9 mouse cellular contexts compared by ENCODE assay signal in the genomic region with DNA sequence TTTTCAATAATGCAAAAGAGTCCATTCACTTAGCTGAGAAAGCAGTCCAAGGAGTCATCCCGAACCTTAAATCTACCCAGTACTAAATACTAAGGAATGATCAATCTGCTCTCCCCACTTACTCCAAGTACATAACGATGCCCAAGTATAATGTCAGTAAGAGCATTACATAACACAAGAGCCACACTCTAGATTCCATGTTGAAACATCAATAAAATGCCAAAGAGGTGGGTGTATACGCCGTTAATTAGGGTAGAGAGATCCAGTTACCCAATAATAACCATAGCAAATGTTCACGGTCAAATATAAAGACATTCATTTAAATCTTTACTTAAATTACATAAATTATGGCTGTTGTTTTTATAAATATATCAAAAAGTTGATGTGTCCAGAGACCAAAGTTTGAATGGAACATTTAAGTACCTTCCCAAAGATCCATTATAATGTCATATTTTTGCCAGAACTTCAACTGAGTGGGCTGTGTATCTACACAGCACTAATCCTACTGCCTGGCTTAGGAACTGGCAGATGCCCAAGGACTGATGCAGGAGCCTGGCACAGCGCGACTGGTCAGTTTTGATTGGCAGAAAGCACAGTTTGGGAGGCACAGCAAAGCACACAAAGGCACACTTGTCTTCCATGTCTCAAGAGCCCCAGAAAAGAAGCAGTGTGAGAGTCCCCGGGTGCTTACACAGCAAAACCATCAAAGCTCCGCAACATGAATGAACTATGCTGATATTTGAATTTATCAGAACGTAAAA. TPM values are rescaled to one million over a fixed set of nuclear protein-coding genes. Genes with fewer than 3 reads are reported as not detected.
DNase-seq lines count a peak whose midpoint lies in the region; ATAC-seq and TF ChIP-seq lines count a peak whose summit lies in the region.
"Had no signal": no experiment of that assay in that cellular context is flagged by ENCODE, and none has a peak within 500 bp of the region (broad histone marks: within the 10 kb centered on the region; RNA-seq: fewer than 3 reads in every experiment).

No protein-coding gene starts in this region.

- H3K27me3 ChIP-seq in liver, adult 2 months (ENCODE audit: control insufficient read depth, insufficient read depth, low read length), result no peaks in the 10 kb centered on the region
- no peaks in the 10 kb centered on the region for H3K27me3 ChIP-seq in liver, postnatal 0 days (ENCODE audit: insufficient read depth, low read length)
- no peaks in the 10 kb centered on the region for H3K27me3 ChIP-seq in neural tube, embryonic 14.5 days (ENCODE audit: control insufficient read depth, insufficient read depth, low read length)

- no peak overlapping the region for H3K4me3 ChIP-seq in liver, adult 2 months (ENCODE audit: insufficient read depth, low read depth, low read length)
- no peak overlapping the region for H3K4me3 ChIP-seq in liver, postnatal 0 days (ENCODE audit: low read depth, low read length)
- no peak overlapping the region for H3K4me3 ChIP-seq in neural tube, embryonic 14.5 days (ENCODE audit: low read depth, low read length)

- no peak overlapping the region for H3K27ac ChIP-seq in liver, adult 2 months (replicated peaks; ENCODE audit: insufficient read depth, low read depth, low read length)
- no peak overlapping the region for H3K27ac ChIP-seq in liver, postnatal 0 days (ENCODE audit: low read depth)
- no peak overlapping the region for H3K27ac ChIP-seq in neural tube, embryonic 14.5 days (ENCODE audit: low read depth, low read length)
- H3K27ac ChIP-seq: kidney, postnatal 0 days had no signal

- H3K79me2 ChIP-seq in liver, adult 2 months (ENCODE audit: control insufficient read depth, insufficient read depth, low read length), result no peaks in the 10 kb centered on the region

- no peak for TF ChIP-seq CTCF in liver, adult 2 months (IDR thresholded peaks at IDR 0.05; ENCODE audit: low read depth, low read length)
- no peak for TF ChIP-seq CTCF in liver, postnatal 0 days (IDR thresholded peaks at IDR 0.05; ENCODE audit: low read depth)

- no peak for TF ChIP-seq EP300 in liver, postnatal 0 days (IDR thresholded peaks at IDR 0.05; ENCODE audit: low read depth)

- 75% methylated on average over 10 of the region's 10 CpGs for WGBS in liver, adult 2 months
- 84% methylated on average over 10 of the region's 10 CpGs for WGBS in liver, postnatal 0 days (ENCODE audit: insufficient replicate concordance)
- 77% methylated on average over 10 of the region's 10 CpGs for whole genome bisulfite sequencing in neural tube, embryonic 14.5 days

- H3K9me3 ChIP-seq in liver, postnatal 0 days (ENCODE audit: low read length), result no peaks in the 10 kb centered on the region
- H3K9me3 ChIP-seq in neural tube, embryonic 14.5 days (ENCODE audit: control insufficient read depth, low read length), result no peaks in the 10 kb centered on the region

- H3K4me1 ChIP-seq in liver, adult 2 months (ENCODE audit: control insufficient read depth, insufficient read depth, low read length), result peaks cover 3% of the 10 kb centered on the region; the same call in 1 of the 2 replicates
- H3K4me1 ChIP-seq in liver, postnatal 0 days (ENCODE audit: insufficient read depth), result no peaks in the 10 kb centered on the region
- no peaks in the 10 kb centered on the region for H3K4me1 ChIP-seq in neural tube, embryonic 14.5 days (ENCODE audit: control insufficient read depth, insufficient read depth, low read length)

- intact Hi-C loops in left cerebral cortex, postnatal 10 days (cut with DNase I), result no loop called here

- no peaks in the 10 kb centered on the region for H3K36me3 ChIP-seq in liver, adult 2 months (ENCODE audit: control insufficient read depth, insufficient read depth, low read length)
- H3K36me3 ChIP-seq in liver, postnatal 0 days (replicated peaks; ENCODE audit: insufficient read depth, low read length), result no peaks in the 10 kb centered on the region
- H3K36me3 ChIP-seq in neural tube, embryonic 14.5 days (ENCODE audit: control insufficient read depth, insufficient read depth, low read length), result no peaks in the 10 kb centered on the region

- H3K4me2 ChIP-seq in liver, postnatal 0 days (ENCODE audit: low read depth, low read length), result no peak overlapping the region
- H3K4me2 ChIP-seq in neural tube, embryonic 14.5 days (ENCODE audit: low read depth, low read length), result no peak overlapping the region

- no peak for ATAC-seq in liver, postnatal 0 days
- peak; percentile 93 for ATAC-seq in neural tube, embryonic 14.5 days (ENCODE audit: low read depth)
- no peak for ATAC-seq in megakaryocyte, adult 5-6 weeks (ENCODE audit: poor library complexity, severe bottlenecking)

- peak; percentile 64 for DNase-seq in liver, adult 2 months (ENCODE audit: extremely low read depth, low read depth, low spot score)
- no peak for DNase-seq in liver, postnatal 0 days
- peak; percentile 68 to 78 for DNase-seq in cerebellum, adult 18-20 months
- DNase-seq in frontal cortex, postnatal 14 days (ENCODE audit: low spot score in 2 of 2), result peak; percentile 20 to 25
- DNase-seq in left cerebral cortex, postnatal 10 days (ENCODE audit: extremely low spot score in 1 of 2, low spot score in 2 of 2), result peak; percentile 49 to 50
- no peak for DNase-seq in thymus, postnatal 25 days

- TF ChIP-seq POLR2A in liver, adult 2 months (IDR thresholded peaks at IDR 0.05; ENCODE audit: extremely low read depth, insufficient read depth, low read length), result no peak

- H3K9ac ChIP-seq in liver, adult 2 months (ENCODE audit: low read depth, low read length), result no peak overlapping the region
- no peak overlapping the region for H3K9ac ChIP-seq in liver, postnatal 0 days (replicated peaks)
- no peak overlapping the region for H3K9ac ChIP-seq in neural tube, embryonic 14.5 days (replicated peaks; ENCODE audit: low read depth, low read length)

RNA-seq across cellular contexts. Expression of a gene that starts 55.5 kb away (rescaled TPM):
- total RNA-seq in liver, adult 2 months (2014; rRNA removed), result 21.8 and 23.4 TPM in 2 replicates
- polyA plus RNA-seq in liver, adult 2 months (2012; rRNA removed), result 10.0 and 10.1 TPM in 2 replicates
- 14.6 and 15.8 TPM in 2 replicates for polyA plus RNA-seq in liver, postnatal 0 days (2015; fragmentation: Nextera tagmentation; extraction: Ambion mirVana)
- total RNA-seq in left cerebral cortex, postnatal 10 days (2021), result 10 to 100 TPM; 26.9 to 30.3 TPM
- polyA plus RNA-seq in neural tube, embryonic 14.5 days (2014; fragmentation: Nextera tagmentation; extraction: Ambion mirVana), result 8.8 and 11.1 TPM in 2 replicates
- 15.1 and 23.4 TPM in 2 replicates for total RNA-seq in megakaryocyte, adult 5-6 weeks (2015)
- total RNA-seq in megakaryocyte, adult 5-6 weeks (2017), result 16.9 and 17.2 TPM in 2 replicates

Comparison
In these comparisons a context has a peak if more than half of its experiments do, and no peak if none do; other contexts are left out.
1. DNase-seq: peak in liver, adult 2 months (single experiment), cerebellum, adult 18-20 months (2 of 2), frontal cortex, postnatal 14 days (2 of 2) and left cerebral cortex, postnatal 10 days (2 of 2); none in liver, postnatal 0 days (single experiment) and thymus, postnatal 25 days (single experiment).